Mouse (Mus musculus): ENCODE data around the gene Sept11. TPM values are rescaled to one million over a fixed set of nuclear protein-coding genes. Genes with fewer than 3 reads are reported as not detected.

The Sept11 gene
- total and polyA plus RNA-seq, 3 experiments: 34.9 to 245 (median 87.2) TPM

DNA sequence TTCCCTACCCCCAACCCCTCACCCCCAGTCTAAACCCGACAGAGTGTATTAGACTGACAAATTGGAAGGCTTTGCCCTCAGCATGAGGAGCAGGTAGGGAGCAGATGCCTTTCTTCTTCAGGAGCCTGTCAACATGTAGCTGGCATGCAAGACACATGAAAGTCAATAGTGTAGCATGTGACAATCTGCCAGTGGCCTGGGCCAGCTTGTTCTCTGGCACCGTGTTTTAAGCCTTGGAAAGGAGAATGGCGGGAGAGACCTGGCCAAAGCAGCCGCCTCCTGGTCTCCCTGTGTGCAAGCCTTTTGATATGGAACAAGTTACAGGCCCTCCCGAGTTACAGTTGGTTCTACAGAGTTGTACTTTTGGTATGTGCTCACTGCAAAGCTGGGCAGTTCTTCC is 47.5 kb downstream of the Sept11 start:
- no peak for TF ChIP-seq MAZ (IDR thresholded peaks at IDR 0.05; ENCODE audit: low read depth, low read length)
- no peak for TF ChIP-seq SMC3 (IDR thresholded peaks at IDR 0.05; ENCODE audit: low read depth, low read length)
- TF ChIP-seq POLR2AphosphoS5 (IDR thresholded peaks at IDR 0.05; ENCODE audit: borderline replicate concordance, low read depth, low read length): no peak
- TF ChIP-seq GABPA (IDR thresholded peaks at IDR 0.05; ENCODE audit: low read depth, low read length): no peak
- no peak for TF ChIP-seq MYC (IDR thresholded peaks at IDR 0.05; ENCODE audit: low read depth, low read length)
- no peak for TF ChIP-seq EP300 (IDR thresholded peaks at IDR 0.05; ENCODE audit: low read depth in 1 of 2, low read length in 2 of 2)
- no peak for TF ChIP-seq MXI1 (IDR thresholded peaks at IDR 0.05; ENCODE audit: low read depth, low read length)
- TF ChIP-seq E2F4 (IDR thresholded peaks at IDR 0.05; ENCODE audit: borderline replicate concordance, low read depth, low read length): no peak
- H3K27me3 ChIP-seq (ENCODE audit: control insufficient read depth in 1 of 2, insufficient read depth in 2 of 2, low read length in 2 of 2): no peaks in the 10 kb centered on the region
- H3K9me3 ChIP-seq (replicated peaks; ENCODE audit: insufficient read depth, low read length): no peaks in the 10 kb centered on the region; the same call in 1 of the 2 replicates
- peaks cover 2% of the 10 kb centered on the region; the same call in 1 of the 2 replicates for H3K79me2 ChIP-seq (ENCODE audit: control insufficient read depth, insufficient read depth, low read length, poor library complexity)
- H3K4me1 ChIP-seq (ENCODE audit: control insufficient read depth in 1 of 2, insufficient read depth in 2 of 2, low read length in 2 of 2): peaks cover 0 to 3% of the 10 kb centered on the region in 2 experiments; a peak in 1 of 4 replicates
- H3K36me3 ChIP-seq (ENCODE audit: control insufficient read depth in 1 of 2, insufficient read depth in 2 of 2, low read length in 2 of 2): peaks cover 1 to 3% of the 10 kb centered on the region in 2 experiments
- H3K9ac ChIP-seq (ENCODE audit: control insufficient read depth, low read depth, low read length, poor library complexity, severe bottlenecking): no peak overlapping the region
- DNase-seq (ENCODE audit: low read depth, low spot score): no peak
- no peak overlapping the region for H3K27ac ChIP-seq (ENCODE audit: control insufficient read depth, low read depth, low read length)
- H3K4me3 ChIP-seq (ENCODE audit: control insufficient read depth in 1 of 2, insufficient read depth in 1 of 2, low read depth in 2 of 2, low read length in 2 of 2): no peak overlapping the region

DNA sequence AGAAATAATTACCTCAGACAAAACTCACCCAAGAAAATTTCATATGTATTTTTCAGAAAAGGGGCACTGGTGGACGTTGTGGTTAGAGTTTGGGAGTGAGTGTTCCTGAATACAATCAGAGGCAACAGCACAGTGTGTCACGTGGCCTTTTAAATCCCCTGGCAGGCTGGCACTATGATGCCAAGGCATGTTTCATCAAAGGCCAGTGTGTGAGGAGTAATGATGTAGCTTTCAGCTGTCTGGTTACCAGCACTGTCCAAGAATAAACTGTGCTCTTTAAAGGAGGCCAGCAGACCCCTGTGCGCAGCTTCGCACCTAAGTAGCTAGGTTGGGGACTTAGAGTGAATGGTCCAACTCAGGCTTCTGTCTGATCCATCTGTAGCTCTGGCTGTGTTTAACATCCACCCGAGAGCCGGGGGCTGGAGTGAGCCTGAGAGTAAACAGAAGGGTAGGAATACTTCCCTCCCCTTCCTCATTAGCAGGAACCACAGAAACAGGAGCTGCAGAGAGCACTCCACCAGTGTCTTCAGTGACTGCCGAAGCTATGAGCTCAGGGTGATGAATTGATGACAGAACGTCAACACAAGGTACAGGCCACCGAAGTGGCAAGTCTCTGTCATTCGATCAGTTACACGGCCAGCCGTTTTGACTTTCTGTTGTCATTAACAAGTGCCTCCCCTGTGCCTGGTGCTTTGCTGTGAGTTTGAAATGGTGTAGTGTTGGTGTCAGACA is 50.3 kb downstream of the Sept11 start:
- H3K79me2 ChIP-seq (ENCODE audit: control insufficient read depth, insufficient read depth, low read length, poor library complexity): no peaks in the 10 kb centered on the region
- no peak overlapping the region for H3K27ac ChIP-seq (ENCODE audit: control insufficient read depth, low read depth, low read length)
- H3K9ac ChIP-seq (ENCODE audit: control insufficient read depth, low read depth, low read length, poor library complexity, severe bottlenecking): no peak overlapping the region
- peaks cover 0 to 3% of the 10 kb centered on the region in 2 experiments; a peak in 2 of 4 replicates for H3K36me3 ChIP-seq (ENCODE audit: control insufficient read depth in 1 of 2, insufficient read depth in 2 of 2, low read length in 2 of 2)
- no peak for TF ChIP-seq POLR2A (IDR thresholded peaks at IDR 0.05; ENCODE audit: control insufficient read depth in 1 of 2, insufficient read depth in 1 of 2, low read depth in 1 of 2, low read length in 2 of 2, poor library complexity in 1 of 2)
- TF ChIP-seq CHD2 (IDR thresholded peaks at IDR 0.05; ENCODE audit: low read length): no peak
- no peak for TF ChIP-seq GABPA (IDR thresholded peaks at IDR 0.05; ENCODE audit: low read depth, low read length)
- no peak for TF ChIP-seq POLR2AphosphoS2 (IDR thresholded peaks at IDR 0.05; ENCODE audit: low read length)
- TF ChIP-seq MYB (IDR thresholded peaks at IDR 0.05; ENCODE audit: low read depth, low read length): no peak
- TF ChIP-seq SMC3 (IDR thresholded peaks at IDR 0.05; ENCODE audit: low read depth, low read length): no peak
- no peak for TF ChIP-seq USF1 (IDR thresholded peaks at IDR 0.05; ENCODE audit: low read depth, low read length)
- no peak for TF ChIP-seq MXI1 (IDR thresholded peaks at IDR 0.05; ENCODE audit: low read depth, low read length)
- no peak for TF ChIP-seq SIN3A (IDR thresholded peaks at IDR 0.05; ENCODE audit: low read length)
- no peak for TF ChIP-seq NELFE (IDR thresholded peaks at IDR 0.05; ENCODE audit: low read depth, low read length)
- TF ChIP-seq ETS1 (IDR thresholded peaks at IDR 0.05; ENCODE audit: low read depth, low read length): no peak
- TF ChIP-seq KAT2A (conservative IDR thresholded peaks at IDR 0.05; ENCODE audit: low read depth, low read length): no peak
- no peak for TF ChIP-seq E2F4 (IDR thresholded peaks at IDR 0.05; ENCODE audit: borderline replicate concordance, low read depth, low read length)
- no peak for TF ChIP-seq ZNF384 (IDR thresholded peaks at IDR 0.05; ENCODE audit: low read depth, low read length)
- no peak for TF ChIP-seq USF2 (IDR thresholded peaks at IDR 0.05; ENCODE audit: borderline replicate concordance in 1 of 2, insufficient read depth in 1 of 2, low read depth in 1 of 2, low read length in 2 of 2)
- no peak for TF ChIP-seq UBTF (IDR thresholded peaks at IDR 0.05; ENCODE audit: borderline replicate concordance, insufficient read depth, low read depth, low read length)
- TF ChIP-seq POLR2AphosphoS5 (IDR thresholded peaks at IDR 0.05; ENCODE audit: borderline replicate concordance, low read depth, low read length): no peak
- H3K9me3 ChIP-seq (replicated peaks; ENCODE audit: insufficient read depth, low read length): no peaks in the 10 kb centered on the region
- no peak overlapping the region for H3K4me3 ChIP-seq (ENCODE audit: control insufficient read depth in 1 of 2, insufficient read depth in 1 of 2, low read depth in 2 of 2, low read length in 2 of 2)
- no peak for DNase-seq (ENCODE audit: low read depth, low spot score)
- H3K27me3 ChIP-seq (ENCODE audit: control insufficient read depth in 1 of 2, insufficient read depth in 2 of 2, low read length in 2 of 2): no peaks in the 10 kb centered on the region
- H3K4me1 ChIP-seq (ENCODE audit: control insufficient read depth in 1 of 2, insufficient read depth in 2 of 2, low read length in 2 of 2): no peaks in the 10 kb centered on the region

Data from MEL (cell line).